Mouse (Mus musculus) heart, postnatal 25 days (tissue): ENCODE data around the gene Gatad1. TPM values are rescaled to one million over a fixed set of nuclear protein-coding genes. Genes with fewer than 3 reads are reported as not detected.
"Not testable (repeated sequence)": the region's sequence is repeated elsewhere in the genome, so short reads cannot be mapped to it uniquely, and the experiment has no call there.

ENCODE experiments used
- DNase-seq: peaks from one replicate; pipeline ENCODE4 v3.0.0; 2022; ENCODE audit warnings: low spot score
- intact Hi-C: fragments of 180-260 bp; cut with DNase I; formaldehyde crosslinking; loops from one replicate; pipeline ENCODE4 v1.15.1; 2025
- total RNA-seq, 2 experiments: library from RNA; stranded (reverse); gene quantifications; 2 replicates each; pipeline ENCODE4 v1.2.3; 2021

Gene Gatad1
- 10 to 100 TPM; 95.4 to 98.0 TPM for total RNA-seq

GRCm38 (mm10) chr5:3657085-3657484 is at the start of gene Gatad1:
Gatad1 (minus strand) TSS chr5:3657185.
- DNase-seq: no peak
- intact Hi-C loops: no loop called here

DNA sequence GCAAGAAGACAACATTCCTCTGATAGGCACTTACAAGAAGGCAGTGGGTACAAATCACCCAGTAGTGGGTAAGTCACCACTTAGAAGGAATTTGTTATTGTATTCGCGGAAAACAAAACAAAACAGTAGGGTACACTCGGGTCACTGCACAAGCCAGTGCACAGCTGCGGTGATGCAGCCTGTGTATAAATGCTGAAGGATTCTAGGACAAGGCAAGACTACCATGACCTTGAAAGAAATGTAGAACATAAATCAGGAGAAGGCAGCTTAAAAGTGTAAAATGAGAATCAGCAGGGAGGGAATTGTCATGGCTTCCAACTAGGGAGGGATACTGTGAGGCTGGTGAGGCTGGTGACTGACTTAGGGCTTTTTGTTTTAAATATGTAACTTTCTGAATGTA is 45.2 kb upstream of the Gatad1 start:
- intact Hi-C loops: no loop called here
- no peak for DNase-seq

DNA sequence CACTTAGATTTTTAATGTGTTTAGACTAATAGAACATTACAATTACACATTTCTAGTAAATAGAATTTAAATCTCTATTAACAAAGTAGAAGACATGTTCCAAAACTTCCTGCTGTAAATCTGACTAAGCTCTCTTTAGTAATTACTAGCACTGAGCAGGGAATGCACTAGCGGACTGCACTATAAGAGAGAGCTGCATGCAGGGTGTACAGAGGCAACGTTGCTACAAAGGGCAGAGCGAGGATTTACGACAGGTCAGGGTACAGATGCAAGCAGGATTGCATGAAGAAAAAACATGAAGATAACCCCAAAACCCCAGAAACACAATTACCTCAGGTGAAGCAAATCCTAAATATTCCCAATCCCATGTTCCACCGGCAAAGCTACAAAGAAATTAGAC is 43.0 kb upstream of the Gatad1 start:
- no peak for DNase-seq
- intact Hi-C loops: no loop called here

- DNase-seq: no peak
Observed at GRCm38 (mm10) chr5:3696031-3696430, 39.0 kb upstream of the Gatad1 start.

GRCm38 (mm10) chr5:3695191-3695590 is 38.2 kb upstream of the Gatad1 start:
- intact Hi-C loops: no loop called here
- no peak for DNase-seq

More at GRCm38 (mm10) chr5:3696031-3696430, 39.0 kb upstream of the Gatad1 start:
- intact Hi-C loops: no loop called here

DNA sequence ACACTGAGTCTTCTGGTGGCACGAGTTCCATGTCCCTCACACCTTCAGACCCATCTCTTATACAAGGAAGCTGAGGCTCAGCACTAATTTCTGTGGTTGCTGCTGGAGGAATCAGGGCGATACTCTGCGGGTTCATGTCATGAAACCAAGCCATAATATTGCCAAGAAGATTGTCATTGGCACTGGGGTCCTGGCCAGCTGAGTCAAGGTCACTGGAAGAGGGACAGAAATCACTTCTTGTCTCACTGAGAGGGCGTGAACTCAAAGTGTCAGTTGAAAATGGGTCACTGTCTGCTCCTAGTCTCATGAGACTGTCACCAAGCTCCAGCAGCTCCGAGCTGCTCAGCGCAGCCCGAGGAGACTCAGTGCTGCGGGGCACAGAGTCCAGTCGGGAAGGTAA is 36.0 kb upstream of the Gatad1 start:
- intact Hi-C loops: no loop called here
- DNase-seq: no peak

DNA sequence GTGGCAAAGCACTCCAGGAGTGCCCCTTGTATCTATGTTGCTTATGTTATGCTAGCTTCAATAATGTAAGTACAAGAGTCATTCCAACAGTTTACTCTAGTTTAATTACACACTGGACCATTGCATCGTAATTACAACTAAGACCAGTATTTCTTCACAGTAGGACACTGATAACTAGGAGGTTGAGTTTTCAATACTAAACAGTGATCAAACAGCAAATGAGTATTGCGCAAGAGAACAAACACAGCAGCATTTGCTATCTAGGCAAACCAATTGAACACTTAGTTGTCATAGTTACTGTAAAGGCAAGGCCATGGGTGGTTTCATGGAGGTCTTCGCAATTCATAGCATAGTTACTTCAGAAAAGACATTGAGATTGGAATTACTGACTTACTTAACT is 34.3 kb upstream of the Gatad1 start:
- DNase-seq: no peak
- intact Hi-C loops: no loop called here

- DNase-seq: no peak
- intact Hi-C loops: no loop called here
Observed at GRCm38 (mm10) chr5:3688298-3688697, 31.3 kb upstream of the Gatad1 start.

DNA sequence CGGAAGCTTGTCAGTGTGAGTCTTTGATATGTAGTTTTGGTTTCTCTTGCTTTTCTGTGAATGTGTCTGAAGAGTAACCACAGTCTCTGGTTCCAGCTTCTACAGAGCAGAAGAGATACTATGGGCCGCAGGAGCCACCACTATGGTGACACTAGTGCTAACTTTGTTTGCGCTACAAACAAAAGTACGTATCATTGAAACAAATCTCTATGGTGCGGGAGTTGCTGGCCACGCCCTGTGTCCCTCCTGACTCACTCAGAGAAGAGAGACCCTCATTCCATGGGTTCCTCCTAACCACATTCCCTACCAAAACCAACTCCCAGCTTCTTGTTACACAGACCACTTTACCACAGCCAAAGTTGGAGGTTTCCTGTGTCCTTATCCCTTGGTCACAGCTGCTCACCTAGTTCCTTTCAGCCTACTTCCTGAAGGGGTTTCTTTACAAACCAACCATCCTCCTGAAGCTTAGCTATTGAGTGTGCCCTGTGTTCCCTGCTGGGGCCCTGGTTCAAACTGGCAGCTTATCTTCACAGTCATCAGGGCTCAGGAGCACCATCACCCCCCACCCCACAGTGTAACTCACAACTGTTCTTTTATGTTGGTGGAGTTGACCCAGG is 13.1 kb upstream of the Gatad1 start:
- no peak for DNase-seq
- intact Hi-C loops: no loop called here

DNA sequence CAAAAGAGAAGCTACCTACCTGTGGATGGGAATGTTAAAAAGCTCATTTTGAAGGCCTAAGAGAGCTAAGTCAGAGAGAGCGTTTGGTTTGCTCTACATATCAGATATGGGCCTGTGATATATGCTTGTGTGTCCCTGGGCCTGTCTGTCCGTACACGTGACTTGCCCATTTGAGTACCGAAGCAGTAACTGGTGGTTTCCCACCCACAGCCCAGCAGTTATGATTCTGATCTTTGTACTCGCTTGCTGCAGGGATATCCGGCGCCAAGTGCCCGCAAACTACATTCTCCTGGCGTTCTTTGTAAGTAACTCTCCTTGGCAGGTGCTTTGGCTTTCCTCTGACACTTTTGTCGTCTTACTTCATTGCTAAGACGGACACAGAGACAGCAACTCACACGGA is 9.6 kb upstream of the Gatad1 start:
- intact Hi-C loops: no loop called here
- no peak for DNase-seq

DNA sequence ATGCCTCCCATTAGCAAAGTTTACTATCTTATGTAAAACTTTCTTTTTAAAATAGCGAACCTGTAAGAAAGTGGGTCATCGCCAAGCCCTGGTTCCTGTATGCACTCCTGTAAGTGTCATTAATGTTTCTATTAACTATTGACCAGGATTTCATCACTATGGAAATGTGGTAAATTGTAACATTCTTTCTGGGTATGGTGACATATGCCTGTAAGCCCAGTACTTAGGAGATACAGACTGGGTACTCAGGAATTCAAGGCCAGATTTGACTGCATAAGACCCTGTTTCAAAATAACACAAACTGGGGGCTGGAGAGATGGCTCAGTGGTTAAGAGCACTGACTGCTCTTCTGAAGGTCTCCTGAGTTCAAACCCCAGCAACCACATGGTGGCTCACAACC is 8.2 kb upstream of the Gatad1 start:
- intact Hi-C loops: no loop called here
- DNase-seq: no peak

GRCm38 (mm10) chr5:3653801-3654200 is 3.2 kb downstream of the Gatad1 start:
- intact Hi-C loops: no loop called here
- DNase-seq: no peak

DNA sequence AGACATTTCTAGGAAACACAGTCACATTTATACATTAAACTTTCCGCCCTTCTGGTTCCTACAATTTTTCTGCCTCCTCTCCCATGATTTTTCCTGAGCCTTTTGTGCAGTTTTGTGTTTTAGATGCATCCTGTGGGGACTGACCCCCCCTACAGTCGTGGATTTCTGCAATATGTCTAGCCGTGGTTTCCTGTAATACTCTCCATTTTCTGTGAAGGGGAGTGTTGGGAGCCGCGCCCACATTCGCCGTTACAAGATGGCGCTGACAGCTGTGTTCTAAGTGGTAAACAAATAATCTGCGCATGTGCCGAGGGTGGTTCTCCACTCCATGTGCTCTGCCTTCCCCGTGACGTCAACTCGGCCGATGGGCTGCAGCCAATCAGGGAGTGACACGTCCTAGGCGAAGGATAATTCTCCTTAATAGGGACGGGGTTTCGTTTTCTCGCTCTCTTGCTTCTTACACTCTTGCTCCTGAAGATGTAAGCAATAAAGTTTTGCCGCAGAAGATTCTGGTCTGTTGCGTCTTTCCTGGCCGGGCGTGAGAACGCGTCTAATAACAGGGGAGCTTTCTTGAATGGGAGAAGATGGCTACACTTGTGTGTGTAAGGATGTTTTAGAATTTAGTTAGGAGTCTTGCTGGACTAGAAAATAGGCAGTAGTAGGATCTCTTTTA is 3.9 kb downstream of the Gatad1 start:
- DNase-seq, intact Hi-C loops: not testable (repeated sequence)

- DNase-seq: no peak
- intact Hi-C loops: no loop called here
Observed at GRCm38 (mm10) chr5:3651621-3652020, 5.4 kb downstream of the Gatad1 start.

GRCm38 (mm10) chr5:3650881-3651280 is 6.1 kb downstream of the Gatad1 start, which contains the start of gene Tmbim7:
Tmbim7 (plus strand) TSS chr5:3651181.
- intact Hi-C loops: no loop called here
- no peak for DNase-seq

GRCm38 (mm10) chr5:3648849-3649210 is 8.2 kb downstream of the Gatad1 start:
- intact Hi-C loops: loop anchor here (5.0 kb wide), 1 partner anchor 153 kb away; the partner anchor contains the start of genes Ankib1 and Krit1
- DNase-seq: no peak

DNA sequence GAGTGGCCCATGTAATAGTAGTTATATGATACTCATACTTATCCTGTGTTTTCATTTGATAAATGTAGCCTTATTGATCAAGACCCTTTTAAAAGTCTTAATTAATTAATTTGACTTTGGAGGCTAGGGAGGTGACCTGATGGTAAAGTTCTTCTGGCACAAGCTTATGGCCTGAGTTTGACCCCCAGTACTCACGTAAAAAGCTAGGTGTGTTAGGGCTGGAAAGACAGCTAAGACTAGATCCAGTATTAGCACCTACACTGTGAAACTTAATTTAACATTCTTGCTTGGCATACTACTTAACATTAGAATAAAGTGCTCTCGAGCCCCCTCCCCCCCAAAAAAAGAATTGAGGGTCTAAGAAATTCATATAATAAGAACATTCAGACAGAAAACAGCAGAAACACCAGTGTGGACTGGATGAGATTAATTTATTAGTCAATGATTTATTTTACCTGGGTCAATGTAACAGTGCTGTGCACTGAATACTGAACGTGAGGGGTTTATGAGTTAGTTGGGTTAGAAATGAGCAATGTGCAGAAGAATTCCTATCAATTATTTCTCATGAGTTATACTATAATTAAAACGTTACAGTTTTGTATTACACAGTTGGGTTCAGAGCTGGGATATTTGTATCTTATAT is 8.7 kb downstream of the Gatad1 start:
- intact Hi-C loops: loop anchor here (5.0 kb wide), 1 partner anchor 154 kb away; the partner anchor contains the start of genes Ankib1 and Krit1
- DNase-seq: no peak

DNA sequence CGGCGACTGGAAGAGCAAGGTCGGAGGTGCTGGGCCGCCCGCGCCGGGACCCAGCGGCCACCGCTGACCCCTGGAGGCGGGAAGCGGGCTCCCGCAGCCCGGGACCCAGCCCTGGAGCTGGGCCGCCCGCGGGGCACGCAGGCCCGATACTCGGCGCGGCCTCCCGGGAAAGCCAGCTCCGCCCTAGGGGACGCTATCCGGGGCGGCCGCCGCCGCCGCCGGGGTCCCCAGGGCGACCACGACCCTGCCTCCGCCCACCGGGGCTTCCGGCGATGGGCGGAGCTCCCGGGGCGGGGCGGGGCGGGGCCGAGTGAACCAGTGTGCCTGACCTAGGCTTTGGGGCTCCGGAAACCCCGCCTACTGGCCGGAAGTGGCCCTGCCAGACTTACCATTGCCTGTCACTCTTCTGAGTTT is 9.3 kb downstream of the Gatad1 start:
- intact Hi-C loops: loop anchor here (2.0 to 5.0 kb wide), 2 partner anchors 155 to 545 kb away; partner anchors contain the start of genes Ankib1, Krit1 and Mterf1b
- peak; percentile 85 for DNase-seq

DNA sequence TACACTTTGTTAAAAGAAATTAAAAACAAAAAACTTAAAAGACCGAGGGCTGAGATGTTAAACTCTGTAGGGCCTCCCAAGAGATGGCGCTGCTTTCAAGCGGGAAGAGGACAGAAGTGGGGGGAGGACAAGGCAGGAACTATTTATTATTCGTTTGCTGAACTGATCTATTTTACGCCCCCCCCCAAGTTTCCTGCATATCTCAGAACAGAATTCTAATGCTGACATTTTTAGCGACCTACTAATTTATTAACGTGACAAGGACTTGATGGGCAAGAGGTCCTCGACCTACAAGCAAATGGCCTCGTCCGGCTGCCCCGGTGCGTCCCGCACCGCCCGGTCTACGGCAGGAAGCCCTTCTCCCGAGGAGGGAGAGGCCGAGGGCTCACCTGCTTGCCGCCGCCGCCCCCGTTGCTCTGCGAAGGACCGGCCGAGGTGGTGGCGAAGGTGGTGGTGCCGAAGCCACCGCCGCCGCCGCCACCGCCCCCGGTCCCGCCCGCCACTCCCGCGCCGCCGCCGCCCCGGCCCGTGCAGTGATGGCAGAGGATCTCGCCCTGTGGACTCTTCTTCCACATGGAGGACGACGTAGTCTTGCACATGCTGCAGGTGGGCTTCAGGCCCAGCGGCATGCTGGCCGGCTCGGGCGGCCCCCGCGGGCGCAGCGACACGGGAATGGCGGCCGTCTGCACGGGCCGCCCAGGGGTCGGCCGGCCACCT is 9.8 kb downstream of the Gatad1 start:
- DNase-seq: no peak
- intact Hi-C loops: loop anchor here (2.0 to 5.0 kb wide), 2 partner anchors 155 to 546 kb away; partner anchors contain the start of genes Ankib1, Krit1 and Mterf1b

DNA sequence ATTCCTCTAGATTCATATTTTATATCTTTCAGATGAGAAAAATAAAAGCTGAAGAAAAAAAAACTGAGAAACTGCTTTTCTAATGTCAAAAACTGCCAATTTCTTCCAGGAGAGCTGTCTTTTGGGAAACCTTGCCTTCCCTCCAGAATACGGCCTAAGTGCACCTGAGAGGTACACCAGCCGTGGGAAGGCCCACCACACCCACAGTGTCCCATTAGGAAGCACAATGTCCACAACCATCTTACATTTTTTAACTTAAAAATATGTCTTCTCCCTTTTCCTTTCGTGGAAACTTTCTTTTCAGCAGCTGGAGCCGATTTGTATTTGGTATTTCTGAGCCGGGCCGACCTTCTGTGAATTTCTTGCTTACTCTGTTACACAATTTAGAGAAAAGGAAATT is 10.4 kb downstream of the Gatad1 start:
- intact Hi-C loops: loop anchor here (2.0 to 5.0 kb wide), 2 partner anchors 156 to 546 kb away; partner anchors contain the start of genes Ankib1, Krit1 and Mterf1b
- no peak for DNase-seq
